Mouse (Mus musculus) liver, adult (tissue): ENCODE results near the gene Tmem132c.

Experiments
- GATA4 ChIP-seq: IDR thresholded peaks from 2 replicates; pipeline ENCODE4 v1.6.1; 2014; ENCODE audit warnings: mild to moderate bottlenecking, low read length; ENCODE audit not compliant: insufficient replicate concordance

Gene Tmem132c

DNA sequence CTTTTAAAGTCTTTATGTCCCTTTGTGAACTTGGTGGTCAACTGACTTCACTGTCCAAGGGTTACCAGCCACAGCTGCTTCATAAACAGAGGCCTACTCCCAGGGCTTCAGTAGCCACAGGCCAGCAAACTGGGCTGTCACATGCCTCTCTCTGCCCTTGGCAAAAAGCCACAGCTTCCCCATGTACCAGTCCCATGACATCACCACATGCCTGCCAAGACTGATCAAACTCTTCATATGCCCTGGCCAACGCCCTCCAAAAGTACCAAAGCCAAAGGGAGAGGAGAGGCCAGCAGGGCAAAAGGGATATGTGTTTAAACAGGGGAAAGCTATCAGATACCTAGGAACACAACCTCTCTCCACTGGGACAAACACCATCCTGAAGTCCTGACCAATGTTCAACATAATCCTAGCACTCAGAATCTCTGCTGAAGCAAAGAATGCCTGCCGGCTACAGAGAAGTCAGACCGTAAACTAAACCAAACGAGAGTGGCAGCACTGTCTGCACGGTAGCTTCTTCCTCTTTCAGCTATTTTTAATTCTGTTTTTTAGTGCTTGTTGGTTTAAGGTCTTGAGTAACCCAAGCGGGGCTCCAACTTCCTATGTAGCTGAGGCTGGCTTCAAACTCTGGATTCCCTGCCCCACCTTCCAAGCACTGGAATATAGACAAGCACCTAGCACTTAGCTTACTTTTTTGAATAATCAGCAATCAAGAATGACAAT lies 369.3 kb downstream of the Tmem132c start:
- no peak for TF ChIP-seq GATA4

DNA sequence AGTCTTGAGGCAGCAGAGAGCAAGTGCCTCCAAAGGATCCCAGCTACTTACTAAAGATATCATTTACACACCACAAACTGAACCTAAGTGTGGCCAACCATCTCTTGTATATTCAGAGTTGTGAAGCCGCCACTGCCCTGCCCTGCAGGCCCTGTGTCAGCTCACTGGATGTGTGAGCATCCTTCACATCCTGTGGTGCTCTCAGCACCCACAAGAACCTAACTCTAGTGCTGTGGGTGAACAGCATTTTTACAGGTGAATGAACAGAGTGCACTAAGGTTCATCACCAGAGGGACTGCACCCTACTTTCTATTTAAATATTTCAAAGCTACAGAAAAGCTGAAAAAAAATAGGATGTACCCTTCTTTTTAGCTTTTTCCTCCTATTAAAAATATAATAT lies 370.3 kb downstream of the Tmem132c start:
- TF ChIP-seq GATA4, result no peak

GRCm38 (mm10) chr5:127612397-127612796 lies 370.8 kb downstream of the Tmem132c start:
- TF ChIP-seq GATA4, result no peak
